Mouse (Mus musculus) hindbrain, postnatal 0 days (tissue): ENCODE results near the gene Gm20388. TPM values are rescaled to one million over a fixed set of nuclear protein-coding genes. Genes with fewer than 3 reads are reported as not detected.

ENCODE experiments used
- ATAC-seq: fragments of 200-750 bp; cut with Nextera tagmentation; 2 replicates; pipeline ENCODE4 v1.8.0; 2017; ENCODE audit warnings: mild to moderate bottlenecking, moderate TSS enrichment, moderate library complexity
- DNase-seq: peaks from one replicate; pipeline ENCODE4 v3.0.0-alpha.2; 2015; ENCODE audit warnings: low spot score
- H3K27ac ChIP-seq: fragments of 300-500 bp; sonication (generic); 2 replicates; pipeline ENCODE4 v1.5.1; 2014; ENCODE audit warnings: mild to moderate bottlenecking
- H3K27me3 ChIP-seq: fragments of 300-500 bp; sonication (generic); 2 replicates; pipeline ENCODE4 v1.6.1; 2014; ENCODE audit warnings: low read length, mixed read lengths; ENCODE audit not compliant: insufficient read depth
- H3K36me3 ChIP-seq: fragments of 300-500 bp; sonication (generic); 2 replicates; pipeline ENCODE4 v1.6.1; 2014; ENCODE audit warnings: low read length, mixed read lengths; ENCODE audit not compliant: insufficient read depth
- H3K4me1 ChIP-seq: fragments of 300-500 bp; sonication (generic); 2 replicates; pipeline ENCODE4 v1.6.1; 2014; ENCODE audit warnings: antibody characterized with exemption, low read length, mixed read lengths; ENCODE audit not compliant: insufficient read depth
- H3K4me2 ChIP-seq: fragments of 300-500 bp; sonication (generic); 2 replicates; pipeline ENCODE4 v1.6.1; 2014; ENCODE audit warnings: low read depth, mild to moderate bottlenecking, low read length, moderate library complexity, mixed read lengths
- H3K4me3 ChIP-seq: fragments of 300-500 bp; sonication (generic); 2 replicates; pipeline ENCODE4 v1.5.1; 2014; ENCODE audit warnings: low read length
- H3K9ac ChIP-seq: fragments of 300-500 bp; sonication (generic); replicated peaks from 2 replicates; pipeline ENCODE4 v1.6.1; 2014; ENCODE audit warnings: mild to moderate bottlenecking, low read length, moderate library complexity, mixed read lengths
- H3K9me3 ChIP-seq: fragments of 300-500 bp; sonication (generic); 2 replicates; pipeline ENCODE4 v1.6.1; 2016; ENCODE audit warnings: low read length, mixed read lengths
- CTCF ChIP-seq: IDR thresholded peaks from 2 replicates; pipeline ENCODE4 v1.5.1; 2016; ENCODE audit warnings: antibody characterized with exemption, control low read depth, low read depth
- WGBS: fragments of 180-500 bp; shearing (Covaris S2); extraction: QIAGEN DNeasy Blood & Tissue Kit; methylation state at CpG from one replicate; pipeline ENCODE4 v1.1.7; 2014; 5-methylcytosine and 5-hydroxymethylcytosine counted together
- polyA plus RNA-seq: library from polyadenylated mRNA; unstranded; fragments of >200 nt; fragmentation: Nextera tagmentation; extraction: Ambion mirVana; gene quantifications from 2 replicates; pipeline ENCODE4 v1.2.1, GENCODE M21; 2015
- total RNA-seq: library from RNA; depleted of rRNA; stranded (reverse); fragments of >200 nt; gene quantifications from 2 replicates; pipeline ENCODE4 v1.2.3, GENCODE M21; 2014

Gene Gm20388
- total and polyA plus RNA-seq, 2 experiments from 2014 or later = 71.3 TPM; not detected in 1

GRCm38 (mm10) chr8:120667561-120668373, 757.1 kb downstream of the Gm20388 start, which contains the start of the genes Gm27021 and Cox4i1:
TSS of gene Gm27021 (minus strand) at chr8:120668079.
TSS of gene Cox4i1 (plus strand) at chr8:120668222.
- H3K4me3 ChIP-seq = peak within 1 kb of the TSS; percentile 89
- H3K4me2 ChIP-seq = peak within 1 kb of the TSS; percentile 88
- peak within 1 kb of the TSS; percentile 94 for H3K27ac ChIP-seq
- DNase-seq (peak; percentile 96), ATAC-seq (peak; percentile 96)
- no peaks in the 10 kb centered on the region for H3K27me3 ChIP-seq
- peaks cover 27% of the 10 kb centered on the region for H3K4me1 ChIP-seq
- no peaks in the 10 kb centered on the region for H3K9me3 ChIP-seq
- TF ChIP-seq CTCF = peak; percentile 37
- peaks cover 21% of the 10 kb centered on the region for H3K36me3 ChIP-seq
- H3K9ac ChIP-seq = peak within 1 kb of the TSS; percentile 81
- WGBS = 2% methylated on average over 91 of the region's 105 CpGs

GRCm38 (mm10) chr8:120668374-120668905, 757.8 kb downstream of the Gm20388 start, which contains the start of gene Emc8:
TSS of gene Emc8 (minus strand) at chr8:120668573.
- H3K9ac ChIP-seq = peak within 1 kb of the TSS; percentile 81
- no peaks in the 10 kb centered on the region for H3K9me3 ChIP-seq
- no peak for TF ChIP-seq CTCF
- peaks cover 28% of the 10 kb centered on the region for H3K36me3 ChIP-seq
- peak within 1 kb of the TSS; percentile 88 for H3K4me2 ChIP-seq
- H3K27me3 ChIP-seq = no peaks in the 10 kb centered on the region
- ATAC-seq (no peak; the same call in 1 of the 2 replicates), DNase-seq (no peak)
- H3K4me1 ChIP-seq = peaks cover 27% of the 10 kb centered on the region
- H3K4me3 ChIP-seq = peak within 1 kb of the TSS; percentile 89
- peak within 1 kb of the TSS; percentile 94 for H3K27ac ChIP-seq
- 2% methylated on average over 46 of the region's 51 CpGs for WGBS

- Histone ChIP-seq H3K36me3 (peaks cover 35% of the 10 kb centered on the region), H3K4me1 (peaks cover 3% of the 10 kb centered on the region), H3K4me2 (no peak overlapping the region), H3K27me3 (no peaks in the 10 kb centered on the region), H3K27ac (no peak overlapping the region), H3K9ac (no peak overlapping the region), H3K9me3 (no peaks in the 10 kb centered on the region), H3K4me3 (no peak overlapping the region)
- 47% methylated on average over 6 of the region's 6 CpGs for WGBS
- no peak for TF ChIP-seq CTCF
- no peak for DNase-seq
- no peak for ATAC-seq
These were observed 761.1 kb downstream of the Gm20388 start for GRCm38 (mm10) chr8:120671775-120672174.

- 88% methylated on average over 16 of the region's 16 CpGs for WGBS
- peaks cover 35% of the 10 kb centered on the region for H3K36me3 ChIP-seq
- ATAC-seq = no peak
These were observed 762.1 kb downstream of the Gm20388 start for GRCm38 (mm10) chr8:120672626-120673229.

GRCm38 (mm10) chr8:120673298-120673697, 762.7 kb downstream of the Gm20388 start:
- Histone ChIP-seq H3K9ac (no peak overlapping the region), H3K4me3 (no peak overlapping the region), H3K27me3 (no peaks in the 10 kb centered on the region), H3K4me2 (no peak overlapping the region), H3K36me3 (peaks cover 35% of the 10 kb centered on the region), H3K27ac (no peak overlapping the region), H3K4me1 (no peaks in the 10 kb centered on the region), H3K9me3 (no peaks in the 10 kb centered on the region)
- no peak for TF ChIP-seq CTCF
- DNase-seq (no peak), ATAC-seq (no peak)
- WGBS = 92% methylated on average over 7 of the region's 7 CpGs

More at GRCm38 (mm10) chr8:120672626-120673229, 762.1 kb downstream of the Gm20388 start:
- Histone ChIP-seq H3K4me1 (no peaks in the 10 kb centered on the region), H3K9ac (no peak overlapping the region), H3K4me2 (no peak overlapping the region), H3K27ac (no peak overlapping the region), H3K9me3 (no peaks in the 10 kb centered on the region), H3K4me3 (no peak overlapping the region), H3K27me3 (no peaks in the 10 kb centered on the region)
- no peak for TF ChIP-seq CTCF
- DNase-seq = no peak

- ATAC-seq (no peak), DNase-seq (peak; percentile 20)
- WGBS = 70% methylated on average over 8 of the region's 8 CpGs
- Histone ChIP-seq H3K9me3 (no peaks in the 10 kb centered on the region), H3K27ac (no peak overlapping the region), H3K27me3 (no peaks in the 10 kb centered on the region), H3K4me1 (no peaks in the 10 kb centered on the region), H3K4me3 (no peak overlapping the region), H3K9ac (no peak overlapping the region), H3K36me3 (peaks cover 31% of the 10 kb centered on the region), H3K4me2 (no peak overlapping the region)
- TF ChIP-seq CTCF = peak; percentile 66
These were observed 765.1 kb downstream of the Gm20388 start for GRCm38 (mm10) chr8:120675718-120676117.
